Mouse (Mus musculus) midbrain, embryonic 16.5 days (tissue): ENCODE results near the gene Ror2. TPM values are rescaled to one million over a fixed set of nuclear protein-coding genes. Genes with fewer than 3 reads are reported as not detected.

Experiments used
- ATAC-seq: fragments of 200-750 bp; cut with Nextera tagmentation; 2 replicates; pipeline ENCODE4 v1.8.0; 2017; ENCODE audit warnings: moderate TSS enrichment
- H3K27ac ChIP-seq: fragments of 300-500 bp; sonication (generic); 2 replicates; pipeline ENCODE4 v1.5.1; 2014; ENCODE audit warnings: mild to moderate bottlenecking, low read length, mixed read lengths
- H3K27me3 ChIP-seq: fragments of 300-500 bp; sonication (generic); 2 replicates; pipeline ENCODE4 v1.6.1; 2014; ENCODE audit warnings: low read depth, low read length, mixed read lengths; ENCODE audit not compliant: control insufficient read depth, insufficient read depth
- H3K36me3 ChIP-seq: fragments of 300-500 bp; sonication (generic); 2 replicates; pipeline ENCODE4 v1.6.1; 2014; ENCODE audit warnings: mild to moderate bottlenecking, low read length, moderate library complexity, mixed read lengths; ENCODE audit not compliant: control insufficient read depth, insufficient read depth
- H3K4me1 ChIP-seq: fragments of 300-500 bp; sonication (generic); 2 replicates; pipeline ENCODE4 v1.6.1; 2014; ENCODE audit warnings: mild to moderate bottlenecking, low read length, mixed read lengths; ENCODE audit not compliant: control insufficient read depth, insufficient read depth
- H3K4me2 ChIP-seq: fragments of 300-500 bp; sonication (generic); 2 replicates; pipeline ENCODE4 v1.6.1; 2014; ENCODE audit warnings: mild to moderate bottlenecking, low read length, mixed read lengths
- H3K4me3 ChIP-seq: fragments of 300-500 bp; sonication (generic); 2 replicates; pipeline ENCODE4 v1.5.1; 2014; ENCODE audit warnings: low read depth, mild to moderate bottlenecking, low read length, moderate library complexity, mixed read lengths
- H3K9ac ChIP-seq: fragments of 300-500 bp; sonication (generic); 2 replicates; pipeline ENCODE4 v1.6.1; 2014; ENCODE audit warnings: low read depth, low read length, mixed read lengths
- H3K9me3 ChIP-seq: fragments of 300-500 bp; sonication (generic); replicated peaks from 2 replicates; pipeline ENCODE4 v1.6.1; 2014; ENCODE audit warnings: mild to moderate bottlenecking, low read length, mixed read lengths; ENCODE audit not compliant: control insufficient read depth, poor library complexity, severe bottlenecking
- WGBS: fragments of 180-500 bp; shearing (Covaris S2); extraction: QIAGEN DNeasy Blood & Tissue Kit; methylation state at CpG from one replicate; pipeline ENCODE4 v1.1.7; 2014; 5-methylcytosine and 5-hydroxymethylcytosine counted together
- polyA plus RNA-seq: library from polyadenylated mRNA; unstranded; fragments of >200 nt; fragmentation: Nextera tagmentation; extraction: Ambion mirVana; gene quantifications from 2 replicates; pipeline ENCODE4 v1.2.1, GENCODE M21; 2015

The Ror2 gene
- polyA plus RNA-seq, 1 experiment from 2014 or later: 2.4 TPM

GRCm38 (mm10) chr13:53248586-53249401, 37.1 kb downstream of the Ror2 start:
- Histone ChIP-seq H3K9me3 (no peaks in the 10 kb centered on the region), H3K36me3 (no peaks in the 10 kb centered on the region), H3K27me3 (no peaks in the 10 kb centered on the region), H3K9ac (no peak overlapping the region), H3K27ac (no peak overlapping the region), H3K4me2 (no peak overlapping the region), H3K4me3 (no peak overlapping the region), H3K4me1 (peaks cover 2% of the 10 kb centered on the region; the same call in 1 of the 2 replicates)
- 79% methylated on average over 24 of the region's 24 CpGs for WGBS
- no peak; the same call in 1 of the 2 replicates for ATAC-seq

DNA sequence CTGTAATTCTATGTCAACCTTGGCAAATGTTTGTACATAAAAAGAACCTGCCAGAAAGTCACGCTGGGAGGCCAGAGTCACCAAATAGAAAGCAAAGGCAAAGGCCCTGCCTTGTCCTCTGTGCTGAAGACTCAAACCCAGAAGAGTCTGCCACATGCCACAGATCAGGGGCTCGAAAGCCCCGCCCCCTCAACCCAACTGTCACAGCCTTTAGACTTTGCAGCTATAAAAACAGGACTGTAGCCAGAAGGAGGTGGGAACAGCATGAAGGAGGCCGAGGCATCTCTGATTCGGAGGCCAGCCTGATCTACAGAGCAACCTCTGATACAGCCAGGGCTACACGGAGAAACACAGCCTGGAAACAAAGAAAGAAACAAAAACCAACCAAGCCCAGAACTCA, 37.8 kb downstream of the Ror2 start:
- Histone ChIP-seq H3K4me2 (no peak overlapping the region), H3K4me3 (no peak overlapping the region), H3K4me1 (peaks cover 2% of the 10 kb centered on the region; the same call in 1 of the 2 replicates), H3K27ac (no peak overlapping the region), H3K9me3 (no peaks in the 10 kb centered on the region), H3K36me3 (no peaks in the 10 kb centered on the region), H3K9ac (no peak overlapping the region), H3K27me3 (no peaks in the 10 kb centered on the region)
- 63% methylated on average over 6 of the region's 6 CpGs for WGBS
- no peak for ATAC-seq

- H3K4me1 ChIP-seq: peaks cover 2% of the 10 kb centered on the region; the same call in 1 of the 2 replicates
- H3K36me3 ChIP-seq: no peaks in the 10 kb centered on the region
- no peak overlapping the region for H3K4me3 ChIP-seq
- no peak overlapping the region for H3K9ac ChIP-seq
- no peaks in the 10 kb centered on the region for H3K27me3 ChIP-seq
- WGBS: 80% methylated on average over 6 of the region's 6 CpGs
- no peak overlapping the region for H3K4me2 ChIP-seq
- ATAC-seq: no peak
- H3K9me3 ChIP-seq: no peaks in the 10 kb centered on the region
- no peak overlapping the region for H3K27ac ChIP-seq
Measured at GRCm38 (mm10) chr13:53247175-53247574, 38.7 kb downstream of the Ror2 start.

- H3K4me1 ChIP-seq: peaks cover 2% of the 10 kb centered on the region; the same call in 1 of the 2 replicates
- 61% methylated on average over 8 of the region's 8 CpGs for WGBS
- no peaks in the 10 kb centered on the region for H3K9me3 ChIP-seq
- H3K4me2 ChIP-seq: no peak overlapping the region
- no peak overlapping the region for H3K9ac ChIP-seq
- no peaks in the 10 kb centered on the region for H3K27me3 ChIP-seq
- no peak overlapping the region for H3K4me3 ChIP-seq
- no peak for ATAC-seq
- H3K36me3 ChIP-seq: no peaks in the 10 kb centered on the region
- no peak overlapping the region for H3K27ac ChIP-seq
Measured at GRCm38 (mm10) chr13:53244151-53244550, 41.8 kb downstream of the Ror2 start.

DNA sequence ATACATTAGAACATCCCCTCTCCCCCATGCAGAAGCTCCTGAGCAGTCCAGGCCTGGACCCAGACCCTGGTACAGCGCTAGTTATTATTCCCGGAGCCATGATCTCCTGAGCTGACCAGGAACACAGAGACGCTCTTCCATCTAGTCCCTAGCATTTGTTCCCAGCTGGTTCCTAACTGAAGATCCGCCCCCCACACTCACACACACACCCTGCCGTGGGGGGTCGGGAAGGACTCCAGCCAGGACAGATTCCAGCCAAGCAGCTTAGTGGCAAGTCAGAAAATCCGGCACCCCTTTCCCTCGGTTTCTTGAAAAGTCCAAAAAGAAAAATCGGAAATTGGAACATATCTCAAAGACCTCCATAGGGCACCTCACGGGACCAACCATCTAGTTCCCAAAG, 48.5 kb downstream of the Ror2 start:
- no peak overlapping the region for H3K9ac ChIP-seq
- 61% methylated on average over 10 of the region's 10 CpGs for WGBS
- H3K27ac ChIP-seq: no peak overlapping the region
- peaks cover 7% of the 10 kb centered on the region for H3K27me3 ChIP-seq
- H3K4me2 ChIP-seq: no peak overlapping the region
- H3K4me1 ChIP-seq: peaks cover 8% of the 10 kb centered on the region; the same call in 1 of the 2 replicates
- no peaks in the 10 kb centered on the region; the same call in 1 of the 2 replicates for H3K9me3 ChIP-seq
- no peak for ATAC-seq
- H3K4me3 ChIP-seq: no peak overlapping the region
- H3K36me3 ChIP-seq: no peaks in the 10 kb centered on the region

DNA sequence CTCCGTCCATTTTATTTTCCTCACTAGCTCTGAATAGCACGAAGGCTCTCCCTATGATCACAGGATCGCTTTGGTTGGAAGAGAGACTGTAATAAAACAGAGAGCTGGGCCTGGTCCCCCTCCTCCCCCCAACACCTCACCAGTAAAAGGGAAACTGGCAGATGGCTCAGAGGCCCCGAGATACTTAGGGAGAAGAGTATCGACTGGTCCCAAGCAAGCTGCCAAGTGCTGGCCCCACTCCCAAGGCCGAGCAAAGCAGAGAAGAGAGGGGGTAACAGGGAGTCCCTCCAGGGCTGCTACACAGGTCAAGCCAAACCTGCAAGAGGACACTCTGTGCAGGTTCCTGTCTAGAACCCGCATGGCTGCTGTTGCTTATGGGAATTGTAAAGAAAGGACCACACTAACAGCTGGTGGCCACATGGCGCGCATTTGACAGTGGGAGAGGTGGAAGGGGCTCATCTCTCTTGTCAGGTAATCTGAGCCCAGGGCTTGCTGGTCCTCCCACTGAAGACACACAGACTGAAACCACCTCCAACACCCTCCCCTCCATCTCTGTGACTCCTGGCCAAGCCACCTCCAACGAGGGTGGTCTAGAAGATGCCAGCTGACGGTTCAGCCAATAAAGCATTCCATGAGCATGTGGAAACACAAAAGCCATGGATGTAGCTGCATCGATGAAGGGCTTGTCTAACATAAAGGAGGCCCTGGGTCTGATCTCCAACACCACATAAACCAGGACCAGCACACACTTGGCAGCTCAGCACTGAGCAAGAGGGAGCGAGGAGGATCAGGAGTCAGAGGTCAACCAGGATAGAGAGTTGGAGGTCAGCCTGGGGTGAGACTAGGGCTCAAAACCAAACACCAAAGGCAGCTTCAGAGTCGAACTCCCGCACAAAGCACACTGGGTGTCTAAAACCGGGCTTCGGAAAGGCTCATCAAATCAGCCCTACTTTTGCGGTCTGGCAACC, 49.2 kb downstream of the Ror2 start:
- Histone ChIP-seq H3K36me3 (no peaks in the 10 kb centered on the region), H3K9me3 (no peaks in the 10 kb centered on the region; the same call in 1 of the 2 replicates), H3K27ac (no peak overlapping the region), H3K4me3 (no peak overlapping the region), H3K4me1 (peaks cover 8% of the 10 kb centered on the region; the same call in 1 of the 2 replicates), H3K27me3 (peaks cover 7% of the 10 kb centered on the region), H3K4me2 (no peak overlapping the region), H3K9ac (no peak overlapping the region)
- ATAC-seq: no peak
- 40% methylated on average over 18 of the region's 18 CpGs for WGBS

DNA sequence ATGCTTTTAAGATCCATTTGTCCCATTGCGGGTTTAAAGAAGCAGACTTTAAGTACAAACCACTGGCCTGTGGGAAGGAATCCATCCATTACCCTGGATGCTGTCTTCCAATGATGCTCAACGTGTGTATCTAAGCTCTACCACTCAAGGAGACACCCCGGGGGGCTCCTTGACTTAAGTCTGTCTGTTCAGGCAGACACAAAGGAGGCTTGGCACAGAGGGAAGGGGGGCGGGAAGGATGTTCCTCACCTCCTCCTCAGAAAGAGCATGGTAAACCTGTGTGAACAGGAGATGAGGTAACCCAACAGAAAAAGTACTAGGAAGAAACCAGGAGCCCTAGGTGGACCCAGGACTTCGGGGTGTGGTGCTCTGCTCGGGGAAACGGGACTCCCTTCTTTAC, 50.0 kb downstream of the Ror2 start:
- Histone ChIP-seq H3K36me3 (no peaks in the 10 kb centered on the region), H3K9me3 (no peaks in the 10 kb centered on the region; the same call in 1 of the 2 replicates), H3K4me1 (peaks cover 8% of the 10 kb centered on the region; the same call in 1 of the 2 replicates), H3K9ac (no peak overlapping the region), H3K27me3 (peaks cover 7% of the 10 kb centered on the region), H3K4me2 (no peak overlapping the region), H3K27ac (no peak overlapping the region), H3K4me3 (no peak overlapping the region)
- no peak for ATAC-seq
- WGBS: 20% methylated on average over 7 of the region's 7 CpGs

DNA sequence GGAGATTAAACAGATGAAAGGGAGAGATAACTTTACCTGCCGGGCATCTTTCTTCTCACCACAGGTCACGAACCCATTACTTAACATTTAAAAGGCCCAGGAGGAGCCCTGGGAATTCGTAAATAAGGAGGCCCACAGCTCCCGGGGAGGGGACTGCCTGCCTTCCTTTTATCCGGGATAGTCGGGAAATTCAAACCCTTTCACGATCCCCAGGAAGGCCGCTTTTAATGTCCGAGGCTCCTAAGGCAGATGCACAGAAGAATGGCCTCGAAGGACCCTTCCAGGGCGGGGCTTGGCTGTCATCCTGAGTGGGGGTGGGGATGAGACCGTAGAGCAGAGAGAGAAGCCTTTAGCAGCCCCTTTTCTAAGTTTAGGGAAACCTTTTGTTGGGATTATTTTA, 51.1 kb downstream of the Ror2 start:
- Histone ChIP-seq H3K4me2 (no peak overlapping the region), H3K4me3 (no peak overlapping the region), H3K36me3 (no peaks in the 10 kb centered on the region), H3K9ac (no peak overlapping the region), H3K27ac (no peak overlapping the region), H3K9me3 (no peaks in the 10 kb centered on the region; the same call in 1 of the 2 replicates), H3K27me3 (peaks cover 7% of the 10 kb centered on the region), H3K4me1 (peaks cover 11% of the 10 kb centered on the region; the same call in 1 of the 2 replicates)
- WGBS: 9% methylated on average over 12 of the region's 12 CpGs
- ATAC-seq: no peak
